Mouse (Mus musculus): ENCODE data around the gene C1qtnf6. TPM values are rescaled to one million over a fixed set of nuclear protein-coding genes. Genes with fewer than 3 reads are reported as not detected.

Gene C1qtnf6
- polyA plus RNA-seq, 1 experiment, result 23.6 TPM

DNA sequence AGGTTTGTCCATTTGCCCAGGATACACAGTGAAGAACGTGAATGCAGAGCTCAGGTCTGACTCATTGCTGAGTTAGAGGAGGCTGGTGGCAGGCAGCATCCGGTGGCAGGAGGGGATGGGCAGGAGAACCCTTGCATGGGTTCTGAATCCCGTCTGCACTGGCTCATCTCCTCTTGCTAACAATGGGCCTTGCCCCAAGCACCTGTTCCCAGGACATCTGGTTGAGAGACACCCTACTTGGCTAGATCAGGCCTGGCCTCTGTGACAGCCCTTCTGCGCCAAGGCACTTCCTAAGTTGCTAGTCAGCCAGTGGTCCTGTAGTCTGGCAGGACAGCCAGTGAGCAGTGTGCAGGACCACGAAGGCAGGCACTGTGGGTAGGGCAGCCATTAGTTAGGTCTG, 51.7 kb downstream of the C1qtnf6 start:
- no peak overlapping the region for H3K4me3 ChIP-seq (ENCODE audit: extremely low read depth, insufficient read depth, insufficient read length)
- no peaks in the 10 kb centered on the region for H3K36me3 ChIP-seq (ENCODE audit: control insufficient read depth, insufficient read depth, low read length)
- DNase-seq (ENCODE audit: low read depth in 1 of 2, low spot score in 2 of 2), result no peak
- no peaks in the 10 kb centered on the region for H3K27me3 ChIP-seq (ENCODE audit: control insufficient read depth, insufficient read depth, low read length)
- whole genome bisulfite sequencing, result 81% methylated on average over 5 of the region's 5 CpGs
- TF ChIP-seq CTCF (IDR thresholded peaks at IDR 0.05; ENCODE audit: extremely low read depth, insufficient read depth, insufficient read length, insufficient replicate concordance) (no peak), POLR2A (IDR thresholded peaks at IDR 0.05; ENCODE audit: low read depth, low read length) (no peak)
- H3K27ac ChIP-seq (ENCODE audit: insufficient read depth, low read length), result no peak overlapping the region
- peaks cover 17% of the 10 kb centered on the region; the same call in 1 of the 2 replicates for H3K4me1 ChIP-seq (ENCODE audit: control insufficient read depth, insufficient read depth, insufficient read length)

- Histone ChIP-seq H3K27me3 (ENCODE audit: control insufficient read depth, insufficient read depth, low read length) (no peaks in the 10 kb centered on the region), H3K27ac (ENCODE audit: insufficient read depth, low read length) (peak overlapping the region; percentile 9; the same call in 1 of the 2 replicates), H3K4me3 (ENCODE audit: extremely low read depth, insufficient read depth, insufficient read length) (no peak overlapping the region), H3K4me1 (ENCODE audit: control insufficient read depth, insufficient read depth, insufficient read length) (peaks cover 17% of the 10 kb centered on the region; the same call in 1 of the 2 replicates), H3K36me3 (ENCODE audit: control insufficient read depth, insufficient read depth, low read length) (no peaks in the 10 kb centered on the region)
- WGBS, result 90% methylated on average over 4 of the region's 4 CpGs
- TF ChIP-seq CTCF (IDR thresholded peaks at IDR 0.05; ENCODE audit: extremely low read depth, insufficient read depth, insufficient read length, insufficient replicate concordance), result no peak
- TF ChIP-seq POLR2A (IDR thresholded peaks at IDR 0.05; ENCODE audit: low read depth, low read length), result no peak
- no peak for DNase-seq (ENCODE audit: low read depth in 1 of 2, low spot score in 2 of 2)
Measured at GRCm38 (mm10) chr15:78478073-78478472, 53.1 kb downstream of the C1qtnf6 start.

- Histone ChIP-seq H3K4me1 (ENCODE audit: control insufficient read depth, insufficient read depth, insufficient read length) (peaks cover 17% of the 10 kb centered on the region; the same call in 1 of the 2 replicates), H3K4me3 (ENCODE audit: extremely low read depth, insufficient read depth, insufficient read length) (no peak overlapping the region), H3K27ac (ENCODE audit: insufficient read depth, low read length) (no peak overlapping the region), H3K27me3 (ENCODE audit: control insufficient read depth, insufficient read depth, low read length) (no peaks in the 10 kb centered on the region), H3K36me3 (ENCODE audit: control insufficient read depth, insufficient read depth, low read length) (no peaks in the 10 kb centered on the region)
- TF ChIP-seq POLR2A (IDR thresholded peaks at IDR 0.05; ENCODE audit: low read depth, low read length) (no peak), CTCF (IDR thresholded peaks at IDR 0.05; ENCODE audit: extremely low read depth, insufficient read depth, insufficient read length, insufficient replicate concordance) (no peak)
- no peak for DNase-seq (ENCODE audit: low read depth in 1 of 2, low spot score in 2 of 2)
- WGBS, result 86% methylated on average over 1 of the region's 1 CpGs
Measured at GRCm38 (mm10) chr15:78476878-78477277, 54.3 kb downstream of the C1qtnf6 start.

GRCm38 (mm10) chr15:78475604-78476031, 55.6 kb downstream of the C1qtnf6 start:
- H3K4me1 ChIP-seq (ENCODE audit: control insufficient read depth, insufficient read depth, insufficient read length), result peaks cover 17% of the 10 kb centered on the region; the same call in 1 of the 2 replicates
- H3K27ac ChIP-seq (ENCODE audit: insufficient read depth, low read length), result peak overlapping the region; percentile 34
- no peaks in the 10 kb centered on the region for H3K36me3 ChIP-seq (ENCODE audit: control insufficient read depth, insufficient read depth, low read length)
- TF ChIP-seq CTCF (IDR thresholded peaks at IDR 0.05; ENCODE audit: extremely low read depth, insufficient read depth, insufficient read length, insufficient replicate concordance) (no peak), POLR2A (IDR thresholded peaks at IDR 0.05; ENCODE audit: low read depth, low read length) (no peak)
- no peak overlapping the region for H3K4me3 ChIP-seq (ENCODE audit: extremely low read depth, insufficient read depth, insufficient read length)
- no peaks in the 10 kb centered on the region for H3K27me3 ChIP-seq (ENCODE audit: control insufficient read depth, insufficient read depth, low read length)
- WGBS, result 11% methylated on average over 3 of the region's 3 CpGs
- peak; percentile 25 for DNase-seq (ENCODE audit: low read depth in 1 of 2, low spot score in 2 of 2)

- H3K27me3 ChIP-seq (ENCODE audit: control insufficient read depth, insufficient read depth, low read length), result no peaks in the 10 kb centered on the region
- peaks cover 17% of the 10 kb centered on the region; the same call in 1 of the 2 replicates for H3K4me1 ChIP-seq (ENCODE audit: control insufficient read depth, insufficient read depth, insufficient read length)
- TF ChIP-seq CTCF (IDR thresholded peaks at IDR 0.05; ENCODE audit: extremely low read depth, insufficient read depth, insufficient read length, insufficient replicate concordance) (no peak), POLR2A (IDR thresholded peaks at IDR 0.05; ENCODE audit: low read depth, low read length) (no peak)
- DNase-seq (ENCODE audit: low read depth in 1 of 2, low spot score in 2 of 2), result no peak
- no peak overlapping the region for H3K27ac ChIP-seq (ENCODE audit: insufficient read depth, low read length)
- H3K4me3 ChIP-seq (ENCODE audit: extremely low read depth, insufficient read depth, insufficient read length), result no peak overlapping the region
- 87% methylated on average over 6 of the region's 6 CpGs for WGBS
- no peaks in the 10 kb centered on the region for H3K36me3 ChIP-seq (ENCODE audit: control insufficient read depth, insufficient read depth, low read length)
Measured at GRCm38 (mm10) chr15:78473442-78473841, 57.8 kb downstream of the C1qtnf6 start.

Other genes with a start within 250 kb of the C1qtnf6 start
- gene Csf2rb2, start 225.7 kb downstream of the C1qtnf6 start, polyA plus RNA-seq (2012; rRNA removed), result 14.4 and 16.4 TPM in 2 replicates
- 39.5 and 44.9 TPM in 2 replicates for gene Csf2rb, start 205.7 kb downstream of the C1qtnf6 start, polyA plus RNA-seq (2012; rRNA removed)
- not detected in 2 replicates for gene Tex33, start 135.5 kb downstream of the C1qtnf6 start, polyA plus RNA-seq (2012; rRNA removed)
- 16.3 and 16.8 TPM in 2 replicates for gene Tst, start 125.5 kb downstream of the C1qtnf6 start, polyA plus RNA-seq (2012; rRNA removed)
- 97.7 and 117 TPM in 2 replicates for gene Mpst, start 125.0 kb downstream of the C1qtnf6 start, polyA plus RNA-seq (2012; rRNA removed)
- gene Kctd17, start 102.9 kb downstream of the C1qtnf6 start, polyA plus RNA-seq (2012; rRNA removed), result 61.5 and 85.3 TPM in 2 replicates
- gene Tmprss6, start 62.8 kb downstream of the C1qtnf6 start, polyA plus RNA-seq (2012; rRNA removed), result 0.21 and 0.35 TPM in 2 replicates
- gene Il2rb, start 36.1 kb downstream of the C1qtnf6 start, polyA plus RNA-seq (2012; rRNA removed), result 63.5 and 84.1 TPM in 2 replicates
- 0.26 TPM in 1 of 2 replicates, not detected in the other for gene Sstr3, start 13.3 kb upstream of the C1qtnf6 start, polyA plus RNA-seq (2012; rRNA removed)
- 1,941 and 2,027 TPM in 2 replicates for gene Rac2, start 41.4 kb upstream of the C1qtnf6 start, polyA plus RNA-seq (2012; rRNA removed)
- 136 and 148 TPM in 2 replicates for gene Cyth4, start 65.6 kb upstream of the C1qtnf6 start, polyA plus RNA-seq (2012; rRNA removed)
- gene Elfn2, start 187.4 kb upstream of the C1qtnf6 start, polyA plus RNA-seq (2012; rRNA removed), result 0.20 and 0.29 TPM in 2 replicates
- 66.0 and 78.6 TPM in 2 replicates for gene Mfng, start 242.1 kb upstream of the C1qtnf6 start, polyA plus RNA-seq (2012; rRNA removed)

Data from spleen, adult 2 months (tissue).